Mouse (Mus musculus) intestine, embryonic 14.5 days (tissue): ENCODE measurements at regions not wholly inside any gene's neighbourhood (a gene's known extent, or its start where the extent isn't known, plus 50 kb on each side); places are given as distances from the start of the nearest gene placed in this dataset.
"Not testable (repeated sequence)": the region's sequence is repeated elsewhere in the genome, so short reads cannot be mapped to it uniquely, and the experiment has no call there.

Experiments
- ATAC-seq: fragments of 200-750 bp; cut with Nextera tagmentation; replicated peaks from 2 replicates; pipeline ENCODE4 v1.8.0; 2017; ENCODE audit warnings: low read depth, moderate number of reproducible peaks, moderate TSS enrichment, moderate library complexity; ENCODE audit not compliant: low FRiP score, low TSS enrichment
- DNase-seq: peaks from one replicate; pipeline ENCODE4 v3.0.0-alpha.2; 2018; ENCODE audit warnings: low spot score
- H3K27ac ChIP-seq: fragments of 300-500 bp; sonication (generic); 2 replicates; pipeline ENCODE4 v1.5.1; 2014; ENCODE audit warnings: low read depth, mild to moderate bottlenecking, control low read depth
- H3K27me3 ChIP-seq: fragments of 300-500 bp; sonication (generic); replicated peaks from 2 replicates; pipeline ENCODE4 v1.6.1; 2014; ENCODE audit warnings: low read length, control low read depth; ENCODE audit not compliant: control insufficient read depth, insufficient read depth
- H3K36me3 ChIP-seq: fragments of 300-500 bp; sonication (generic); 2 replicates; pipeline ENCODE4 v1.6.1; 2014; ENCODE audit warnings: low read length, control low read depth; ENCODE audit not compliant: control insufficient read depth, insufficient read depth
- H3K4me1 ChIP-seq: fragments of 300-500 bp; sonication (generic); replicated peaks from 2 replicates; pipeline ENCODE4 v1.6.1; 2014; ENCODE audit warnings: low read length, control low read depth, mixed read lengths; ENCODE audit not compliant: control insufficient read depth, insufficient read depth
- H3K4me2 ChIP-seq: fragments of 300-500 bp; sonication (generic); 2 replicates; pipeline ENCODE4 v1.6.1; 2014; ENCODE audit warnings: low read length
- H3K4me3 ChIP-seq: fragments of 300-500 bp; sonication (generic); 2 replicates; pipeline ENCODE4 v1.5.1; 2014; ENCODE audit warnings: low read depth, low read length, control low read depth, mixed read lengths
- H3K9ac ChIP-seq: fragments of 300-500 bp; sonication (generic); 2 replicates; pipeline ENCODE4 v1.6.1; 2014; ENCODE audit warnings: mild to moderate bottlenecking, low read length
- H3K9me3 ChIP-seq: fragments of 300-500 bp; sonication (generic); 2 replicates; pipeline ENCODE4 v1.6.1; 2016; ENCODE audit warnings: low read length, control low read depth; ENCODE audit not compliant: control insufficient read depth
- WGBS: fragments of 180-500 bp; shearing (Covaris S2); extraction: QIAGEN DNeasy Blood & Tissue Kit; methylation state at CpG from one replicate; pipeline ENCODE4 v1.1.7; 2014; 5-methylcytosine and 5-hydroxymethylcytosine counted together

DNA sequence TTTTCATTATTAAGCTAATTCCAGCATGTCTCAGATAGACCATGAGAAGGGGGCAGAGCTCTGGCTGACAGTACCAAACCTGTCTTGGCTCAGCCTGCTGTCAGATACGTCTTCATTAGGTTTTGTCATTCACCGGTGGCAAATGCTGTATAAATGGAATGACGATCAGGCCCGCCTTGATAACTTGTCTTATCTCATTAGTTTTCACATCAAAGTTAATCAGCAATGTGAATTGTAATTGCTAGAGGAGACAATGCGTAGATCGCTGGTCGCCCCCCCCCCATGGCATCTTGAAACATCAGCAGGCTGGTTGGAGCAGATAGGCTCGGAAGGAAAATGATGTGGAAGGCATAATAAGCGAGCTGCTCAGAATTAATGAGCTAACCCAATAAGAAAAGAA, 132.5 kb upstream of the Kiz start:
- DNase-seq (no peak), ATAC-seq (no peak)
- WGBS, result 69% methylated on average over 9 of the region's 9 CpGs
- no peak overlapping the region for H3K27ac ChIP-seq
- no peak overlapping the region for H3K9ac ChIP-seq
- no peaks in the 10 kb centered on the region for H3K4me1 ChIP-seq
- no peak overlapping the region for H3K4me2 ChIP-seq
- no peak overlapping the region for H3K4me3 ChIP-seq
- no peaks in the 10 kb centered on the region for H3K36me3 ChIP-seq
- H3K27me3 ChIP-seq, result no peaks in the 10 kb centered on the region
- no peaks in the 10 kb centered on the region for H3K9me3 ChIP-seq

- Histone ChIP-seq H3K9ac (no peak overlapping the region), H3K4me1 (no peaks in the 10 kb centered on the region), H3K36me3 (no peaks in the 10 kb centered on the region), H3K27me3 (no peaks in the 10 kb centered on the region), H3K27ac (no peak overlapping the region), H3K4me2 (no peak overlapping the region), H3K9me3 (no peaks in the 10 kb centered on the region), H3K4me3 (no peak overlapping the region)
- no peak for ATAC-seq
- DNase-seq, result no peak
- WGBS, result 89% methylated on average over 4 of the region's 4 CpGs
Observed at GRCm38 (mm10) chr2:146723671-146724070, 132.0 kb upstream of the Kiz start.

GRCm38 (mm10) chr2:146724142-146724679, 131.5 kb upstream of the Kiz start:
- ATAC-seq, result no peak
- no peak overlapping the region for H3K4me3 ChIP-seq
- WGBS, result 60% methylated on average over 10 of the region's 10 CpGs
- no peaks in the 10 kb centered on the region for H3K4me1 ChIP-seq
- no peak for DNase-seq
- no peak overlapping the region for H3K9ac ChIP-seq
- H3K36me3 ChIP-seq, result no peaks in the 10 kb centered on the region
- no peak overlapping the region for H3K27ac ChIP-seq
- H3K9me3 ChIP-seq, result no peaks in the 10 kb centered on the region
- no peak overlapping the region for H3K4me2 ChIP-seq
- no peaks in the 10 kb centered on the region for H3K27me3 ChIP-seq

- Histone ChIP-seq H3K4me1 (no peaks in the 10 kb centered on the region), H3K27me3 (no peaks in the 10 kb centered on the region), H3K9ac (no peak overlapping the region), H3K36me3 (no peaks in the 10 kb centered on the region), H3K9me3 (no peaks in the 10 kb centered on the region), H3K27ac (no peak overlapping the region), H3K4me2 (no peak overlapping the region), H3K4me3 (no peak overlapping the region)
- 57% methylated on average over 9 of the region's 9 CpGs for WGBS
- DNase-seq, result no peak
- no peak for ATAC-seq
Observed at GRCm38 (mm10) chr2:146724924-146725555, 130.6 kb upstream of the Kiz start.

DNA sequence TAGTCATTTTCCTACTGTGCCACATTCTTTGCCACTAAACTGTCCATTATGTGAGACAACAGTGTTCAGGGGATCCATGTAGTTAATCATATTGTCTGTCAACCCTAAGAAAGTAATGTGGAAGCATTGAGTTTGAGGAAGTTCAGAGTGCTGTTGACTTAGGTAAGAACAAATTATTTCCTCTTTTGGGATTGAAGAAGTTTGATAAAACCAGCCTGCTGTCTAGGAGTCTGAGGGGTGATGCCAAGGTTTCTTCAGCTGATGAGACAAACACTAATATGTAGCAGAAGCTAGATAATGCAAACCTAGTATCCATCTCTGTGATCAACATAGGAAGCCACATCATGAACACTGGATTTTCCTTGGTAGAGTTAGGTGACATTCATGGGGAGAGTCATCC, 127.0 kb upstream of the Kiz start:
- H3K9me3 ChIP-seq, result no peaks in the 10 kb centered on the region
- no peak overlapping the region for H3K4me3 ChIP-seq
- ATAC-seq (no peak), DNase-seq (no peak)
- H3K4me2 ChIP-seq, result no peak overlapping the region
- H3K9ac ChIP-seq, result no peak overlapping the region
- no peak overlapping the region for H3K27ac ChIP-seq
- H3K36me3 ChIP-seq, result no peaks in the 10 kb centered on the region
- H3K27me3 ChIP-seq, result no peaks in the 10 kb centered on the region
- H3K4me1 ChIP-seq, result no peaks in the 10 kb centered on the region

- no peaks in the 10 kb centered on the region for H3K4me1 ChIP-seq
- ATAC-seq (no peak), DNase-seq (no peak)
- WGBS, result 93% methylated on average over 3 of the region's 3 CpGs
- H3K4me2 ChIP-seq, result no peak overlapping the region
- no peaks in the 10 kb centered on the region for H3K9me3 ChIP-seq
- no peak overlapping the region for H3K27ac ChIP-seq
- H3K9ac ChIP-seq, result no peak overlapping the region
- no peaks in the 10 kb centered on the region for H3K27me3 ChIP-seq
- H3K4me3 ChIP-seq, result no peak overlapping the region
- H3K36me3 ChIP-seq, result no peaks in the 10 kb centered on the region
Observed at GRCm38 (mm10) chr2:146731081-146731480, 124.6 kb upstream of the Kiz start.

DNA sequence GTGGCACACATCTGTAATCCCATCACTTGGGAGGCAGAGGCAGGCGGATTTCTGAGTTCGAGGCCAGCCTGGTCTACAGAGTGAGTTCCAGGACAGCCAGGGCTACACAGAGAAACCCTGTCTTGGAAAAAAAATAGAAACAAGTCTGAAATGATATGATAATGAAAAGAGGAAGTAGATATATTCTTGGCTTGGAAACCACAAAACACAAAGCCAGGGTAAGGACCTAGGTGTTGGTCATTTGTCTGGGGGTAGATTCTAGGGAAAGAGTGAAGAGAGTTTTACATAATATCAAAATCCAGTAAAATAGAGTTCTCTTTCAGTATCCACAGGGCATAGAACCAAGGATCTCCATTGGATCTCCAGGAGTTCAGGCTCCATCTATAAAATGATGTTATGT, 122.8 kb upstream of the Kiz start:
- ATAC-seq, H3K4me3 ChIP-seq, H3K9me3 ChIP-seq, H3K4me1 ChIP-seq, H3K36me3 ChIP-seq, H3K4me2 ChIP-seq, H3K9ac ChIP-seq, DNase-seq, H3K27ac ChIP-seq, H3K27me3 ChIP-seq: not testable (repeated sequence)
- 92% methylated on average over 2 of the region's 2 CpGs for WGBS

- H3K4me2 ChIP-seq, result no peak overlapping the region
- H3K36me3 ChIP-seq, result no peaks in the 10 kb centered on the region
- H3K27ac ChIP-seq, result no peak overlapping the region
- no peak overlapping the region for H3K9ac ChIP-seq
- no peaks in the 10 kb centered on the region for H3K4me1 ChIP-seq
- ATAC-seq (no peak), DNase-seq (no peak)
- no peaks in the 10 kb centered on the region for H3K9me3 ChIP-seq
- 86% methylated on average over 2 of the region's 2 CpGs for WGBS
- H3K4me3 ChIP-seq, result no peak overlapping the region
- H3K27me3 ChIP-seq, result no peaks in the 10 kb centered on the region
Observed at GRCm38 (mm10) chr2:146744396-146744795, 111.3 kb upstream of the Kiz start.

DNA sequence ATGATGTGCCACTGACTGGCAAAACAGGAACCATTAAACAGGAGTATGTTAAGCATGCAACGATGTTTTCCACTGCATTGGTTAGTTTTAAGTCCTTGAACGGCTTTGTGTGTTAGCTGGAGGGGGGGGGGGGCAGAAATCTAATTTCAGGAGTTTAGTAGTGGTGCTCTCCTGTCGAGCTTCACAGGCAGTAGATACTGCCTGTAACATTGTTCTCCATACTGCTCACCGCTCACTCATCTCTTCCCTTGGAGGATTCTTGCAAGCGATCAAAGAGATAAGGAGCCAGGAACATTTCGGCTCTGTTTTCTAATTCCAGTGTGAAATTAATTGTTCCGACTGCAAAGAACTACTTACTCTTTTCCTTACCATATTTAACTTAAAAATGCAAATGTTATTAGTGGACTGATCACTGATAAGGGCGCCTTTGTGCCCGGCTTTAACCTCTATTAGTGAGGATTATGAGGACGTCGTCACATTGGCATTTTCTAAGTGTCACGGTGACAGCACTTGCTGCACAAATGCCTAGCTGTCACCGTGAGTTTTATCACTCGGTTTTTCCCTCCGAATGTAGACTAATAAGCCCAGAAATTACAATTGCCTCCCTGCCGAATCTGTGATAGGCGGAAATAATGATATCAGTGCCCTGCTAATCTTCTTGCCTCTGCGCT, 110.5 kb upstream of the Kiz start:
- Histone ChIP-seq H3K9ac (no peak overlapping the region), H3K27ac (no peak overlapping the region), H3K9me3 (no peaks in the 10 kb centered on the region), H3K4me1 (no peaks in the 10 kb centered on the region), H3K4me2 (peak overlapping the region; percentile 9; the same call in 1 of the 2 replicates), H3K4me3 (no peak overlapping the region), H3K27me3 (no peaks in the 10 kb centered on the region), H3K36me3 (no peaks in the 10 kb centered on the region)
- DNase-seq (no peak), ATAC-seq (no peak)
- 80% methylated on average over 18 of the region's 18 CpGs for WGBS
